Mouse (Mus musculus) spleen, adult 2 months (tissue): ENCODE data around the gene Hnrnph1.

Experiments used
- CTCF ChIP-seq: fragments of 200-500 bp; IDR thresholded peaks from 2 replicates; pipeline ENCODE4 v1.5.1; 2011; ENCODE audit warnings: mild to moderate bottlenecking, inconsistent platforms; ENCODE audit not compliant: insufficient read depth, insufficient read length, insufficient replicate concordance; ENCODE audit errors: extremely low read depth
- POLR2A ChIP-seq: fragments of 200-500 bp; IDR thresholded peaks from 2 replicates; pipeline ENCODE4 v1.6.1; 2011; ENCODE audit warnings: low read depth, low read length, inconsistent platforms

DNA sequence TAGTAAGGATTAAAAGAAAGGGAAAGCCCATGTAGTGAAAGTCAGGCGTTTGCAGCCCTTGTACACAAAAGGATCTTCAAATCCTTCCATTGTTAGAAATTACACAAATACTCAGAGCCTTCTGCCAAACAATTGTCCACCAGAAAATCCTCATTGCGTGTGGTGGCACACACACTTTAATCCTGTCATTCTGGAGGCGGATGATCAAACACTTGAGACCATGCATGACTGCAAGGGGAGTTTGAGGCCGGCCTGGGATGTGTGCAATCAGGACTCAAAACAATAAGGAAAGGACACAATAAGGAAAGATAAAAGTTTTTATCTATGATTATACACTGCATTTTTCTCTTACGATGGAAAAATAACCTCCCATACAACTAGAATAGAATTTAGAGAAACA, 1.4 kb upstream of the Hnrnph1 start:
- TF ChIP-seq POLR2A, result no peak
- no peak for TF ChIP-seq CTCF
